Mouse (Mus musculus) cerebellum, adult 2 months (tissue): Measurements from ENCODE around the gene Gcnt2. TPM values are rescaled to one million over a fixed set of nuclear protein-coding genes. Genes with fewer than 3 reads are reported as not detected.
"Not testable (repeated sequence)": the region's sequence is repeated elsewhere in the genome, so short reads cannot be mapped to it uniquely, and the experiment has no call there.

Experiments
- DNase-seq, 2 experiments: peaks; one replicate each; pipeline ENCODE4 v3.0.0; 2021
- H3K27ac ChIP-seq: fragments of 200-500 bp; 2 replicates; pipeline ENCODE4 v1.5.1; 2012; ENCODE audit warnings: low read length, control low read depth, inconsistent platforms; ENCODE audit not compliant: insufficient read depth
- H3K27me3 ChIP-seq: fragments of 200-500 bp; 2 replicates; pipeline ENCODE4 v1.6.1; 2012; ENCODE audit warnings: inconsistent platforms, mild to moderate bottlenecking, low read length, moderate library complexity; ENCODE audit not compliant: control insufficient read depth, insufficient read depth
- H3K4me1 ChIP-seq: fragments of 200-500 bp; 2 replicates; pipeline ENCODE4 v1.6.1; 2011; ENCODE audit warnings: low read length; ENCODE audit not compliant: control insufficient read depth, insufficient read depth
- H3K4me3 ChIP-seq: fragments of 200-500 bp; replicated peaks from 2 replicates; pipeline ENCODE3; 2011; ENCODE audit warnings: mild to moderate bottlenecking, low read depth, low read length, control low read depth; ENCODE audit not compliant: insufficient read depth
- CTCF ChIP-seq: fragments of 200-500 bp; IDR thresholded peaks from 2 replicates; pipeline ENCODE4 v1.5.1; 2011; ENCODE audit warnings: low read depth, mild to moderate bottlenecking, control low read depth, low read length, moderate library complexity, borderline replicate concordance; ENCODE audit not compliant: insufficient read depth
- POLR2A ChIP-seq: fragments of 200-500 bp; IDR thresholded peaks from 2 replicates; pipeline ENCODE4 v1.6.1; 2011; ENCODE audit warnings: low read length, control low read depth, borderline replicate concordance; ENCODE audit not compliant: insufficient read depth
- WGBS: fragments of 180-500 bp; shearing (Covaris S2); methylation state at CpG from one replicate; pipeline ENCODE4 v1.1.7; 2018; 5-methylcytosine and 5-hydroxymethylcytosine counted together
- polyA plus RNA-seq: library from polyadenylated mRNA; depleted of rRNA; stranded (reverse); fragments of >200 nt; gene quantifications from 2 replicates; pipeline ENCODE4 v1.2.3, GENCODE M21; 2012

Gene Gcnt2
- polyA plus RNA-seq, 1 experiment = 2.3 TPM

- DNase-seq = no peak
- TF ChIP-seq CTCF = no peak
- no peak for TF ChIP-seq POLR2A
- WGBS = 81% methylated on average over 11 of the region's 11 CpGs
- Histone ChIP-seq H3K4me3 (no peak overlapping the region), H3K27me3 (no peaks in the 10 kb centered on the region; the same call in 1 of the 2 replicates), H3K27ac (no peak overlapping the region), H3K4me1 (no peaks in the 10 kb centered on the region)
Measured at GRCm38 (mm10) chr13:40922311-40922877, 62.8 kb downstream of the Gcnt2 start.

DNA sequence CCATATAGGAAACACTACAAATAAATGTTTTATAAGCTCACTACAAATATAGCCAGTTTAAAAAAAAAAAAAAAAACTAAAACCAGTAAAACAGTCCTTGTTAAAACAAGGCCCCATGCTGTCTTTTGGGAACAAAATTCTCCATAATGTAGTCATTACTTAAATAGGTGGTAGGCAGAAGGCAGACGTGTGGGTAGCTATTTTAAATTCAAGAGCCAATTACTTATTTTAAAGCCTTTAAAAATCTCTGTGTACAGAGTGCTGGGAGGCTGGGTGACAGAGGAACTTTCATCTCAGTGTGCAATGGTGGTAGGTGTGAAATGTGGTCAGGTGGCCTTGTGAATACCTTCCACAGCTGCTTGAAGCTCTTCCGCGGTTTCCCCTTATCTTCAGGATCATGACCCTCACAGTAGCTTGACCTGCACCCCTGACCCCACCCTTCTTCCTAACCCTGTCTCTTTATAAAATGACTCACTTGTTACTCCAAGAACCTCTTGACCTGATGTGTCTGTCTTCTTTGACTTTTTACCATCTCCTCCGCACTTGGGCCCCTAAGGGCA is 64.3 kb downstream of the Gcnt2 start:
- Histone ChIP-seq H3K4me3 (no peak overlapping the region), H3K27me3 (no peaks in the 10 kb centered on the region), H3K27ac (no peak overlapping the region), H3K4me1 (no peaks in the 10 kb centered on the region)
- 87% methylated on average over 4 of the region's 4 CpGs for WGBS
- TF ChIP-seq CTCF (no peak), POLR2A (no peak)
- DNase-seq = no peak

- no peak for TF ChIP-seq POLR2A
- no peak for TF ChIP-seq CTCF
- H3K4me3 ChIP-seq = no peak overlapping the region
- no peak for DNase-seq
- 67% methylated on average over 9 of the region's 9 CpGs for WGBS
- no peaks in the 10 kb centered on the region for H3K27me3 ChIP-seq
- H3K4me1 ChIP-seq = no peaks in the 10 kb centered on the region
- no peak overlapping the region for H3K27ac ChIP-seq
Measured at GRCm38 (mm10) chr13:40928192-40928898, 68.8 kb downstream of the Gcnt2 start.

DNA sequence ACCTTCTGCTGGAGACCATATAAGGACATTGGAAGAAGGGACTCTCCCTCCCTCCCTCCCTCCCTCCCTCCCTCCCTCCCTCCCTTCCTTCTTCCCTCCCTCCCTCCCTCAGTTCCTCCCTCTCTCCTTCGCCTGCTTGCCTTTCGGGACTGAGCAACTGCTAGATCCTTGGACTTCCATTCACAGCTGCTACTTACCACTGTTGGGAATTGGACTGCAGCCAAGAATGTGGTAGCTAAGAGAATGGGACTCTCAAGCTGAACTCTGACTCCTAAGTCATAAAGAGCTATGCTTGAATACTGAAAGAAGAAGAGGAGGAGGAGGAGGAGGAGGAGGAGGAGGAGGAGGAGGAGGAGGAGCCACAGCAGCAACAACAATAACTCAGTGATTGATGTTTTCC is 72.3 kb downstream of the Gcnt2 start:
- not testable (repeated sequence) for H3K27ac ChIP-seq, H3K4me3 ChIP-seq, DNase-seq, H3K4me1 ChIP-seq, H3K27me3 ChIP-seq
- no CpG with 5 or more reads among the region's 2 CpGs for WGBS

DNA sequence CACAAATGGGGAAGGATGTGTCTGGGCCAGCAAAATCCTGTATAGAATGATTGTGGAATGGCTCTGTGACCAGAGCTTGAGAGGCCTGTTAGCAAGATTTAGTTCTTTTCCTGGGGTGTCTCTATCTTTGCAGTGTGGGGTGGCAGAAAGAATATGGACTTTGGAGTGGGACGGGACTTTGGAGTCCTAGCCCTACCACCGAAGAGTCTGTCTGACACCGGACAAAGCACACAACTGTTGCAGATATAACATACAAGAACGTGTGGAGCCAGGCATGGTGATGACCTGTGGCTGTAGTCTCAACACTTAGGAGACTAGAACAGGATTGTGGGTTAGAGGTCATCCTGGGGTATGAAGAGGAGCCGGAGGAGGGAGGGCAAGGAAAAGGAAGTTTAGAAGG is 73.0 kb downstream of the Gcnt2 start:
- no peak overlapping the region for H3K27ac ChIP-seq
- DNase-seq = no peak
- no peaks in the 10 kb centered on the region for H3K4me1 ChIP-seq
- no peak overlapping the region for H3K4me3 ChIP-seq
- no peaks in the 10 kb centered on the region for H3K27me3 ChIP-seq
- 90% methylated on average over 5 of the region's 5 CpGs for WGBS
- TF ChIP-seq POLR2A = no peak
- TF ChIP-seq CTCF = no peak

- no peaks in the 10 kb centered on the region for H3K4me1 ChIP-seq
- DNase-seq = no peak
- TF ChIP-seq POLR2A = no peak
- no peak for TF ChIP-seq CTCF
- 82% methylated on average over 3 of the region's 3 CpGs for WGBS
- H3K27me3 ChIP-seq = no peaks in the 10 kb centered on the region
- H3K4me3 ChIP-seq = no peak overlapping the region
- H3K27ac ChIP-seq = no peak overlapping the region
Measured at GRCm38 (mm10) chr13:40934341-40934740, 74.8 kb downstream of the Gcnt2 start.

DNA sequence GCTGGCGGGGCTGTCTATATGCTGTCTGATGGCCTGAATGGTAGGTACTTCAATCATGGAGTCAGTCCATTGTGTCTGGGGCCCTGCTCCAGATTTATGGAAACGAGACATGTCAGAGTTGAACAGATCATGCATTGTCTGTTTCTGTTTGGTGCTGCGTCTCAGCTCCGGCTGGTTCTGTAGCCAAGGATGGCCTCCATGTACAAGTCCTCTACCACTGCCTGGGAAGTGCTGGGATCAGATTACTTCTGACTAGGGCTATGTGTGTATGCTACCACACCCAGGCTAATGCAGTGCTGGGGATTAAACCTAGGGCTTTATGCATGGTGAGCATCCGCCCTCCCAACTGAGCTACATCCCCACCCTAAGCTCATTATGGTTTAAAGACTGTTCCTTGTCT is 78.0 kb downstream of the Gcnt2 start:
- no peak overlapping the region for H3K27ac ChIP-seq
- WGBS = 59% methylated on average over 5 of the region's 5 CpGs
- no peak for DNase-seq
- TF ChIP-seq CTCF (no peak), POLR2A (no peak)
- H3K4me1 ChIP-seq = no peaks in the 10 kb centered on the region
- no peaks in the 10 kb centered on the region for H3K27me3 ChIP-seq
- H3K4me3 ChIP-seq = no peak overlapping the region

DNA sequence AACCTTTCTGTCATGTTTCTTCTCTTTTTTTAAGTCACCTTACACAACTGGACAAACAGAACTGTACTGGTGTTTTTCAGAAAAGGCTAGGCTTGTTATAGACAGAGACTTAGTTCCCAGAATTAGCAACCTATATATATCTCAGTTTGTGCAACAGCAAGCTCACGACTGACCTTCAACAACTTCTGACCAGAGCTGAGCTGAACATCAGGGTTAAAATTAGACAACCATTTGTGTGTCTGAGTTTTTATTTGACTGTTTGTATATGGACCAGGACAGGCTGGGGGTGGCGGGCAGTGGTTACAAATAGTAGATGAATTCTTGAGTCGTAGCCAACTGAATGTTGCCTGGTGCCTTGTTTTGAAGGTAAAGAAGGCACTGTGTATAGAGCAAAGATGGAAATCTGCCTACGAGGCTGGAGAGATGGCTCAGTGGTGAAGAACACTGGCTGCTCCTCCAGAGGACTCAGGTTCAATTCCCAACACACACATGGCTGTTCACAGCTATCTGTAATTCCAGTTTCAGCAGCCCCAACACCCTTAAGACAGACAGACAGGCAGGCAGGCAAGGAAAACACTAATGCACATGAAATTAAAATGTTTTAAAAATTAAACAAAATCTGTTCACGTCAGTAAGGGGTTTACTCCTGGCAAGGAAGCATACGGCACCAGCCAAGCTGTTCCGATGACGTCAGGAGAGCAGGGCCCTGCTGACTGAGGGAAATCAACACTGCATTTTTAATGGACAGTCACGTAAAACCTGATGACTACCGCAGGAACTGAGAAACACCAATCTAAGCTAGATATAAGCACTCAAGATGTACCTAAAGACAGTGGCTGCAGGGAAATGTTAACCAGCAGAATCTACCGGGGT is 79.2 kb downstream of the Gcnt2 start:
- Histone ChIP-seq H3K27me3 (no peaks in the 10 kb centered on the region), H3K4me1 (no peaks in the 10 kb centered on the region), H3K27ac (no peak overlapping the region), H3K4me3 (no peak overlapping the region)
- WGBS = 49% methylated on average over 11 of the region's 11 CpGs
- no peak for TF ChIP-seq CTCF
- TF ChIP-seq POLR2A = no peak
- DNase-seq = no peak
